Mouse (Mus musculus): ENCODE results near the gene Npnt.

The Npnt gene

GRCm38 (mm10) chr3:132949791-132950528, at the start of gene Npnt:
Npnt (minus strand) TSS chr3:132950291.
- no peak for DNase-seq (ENCODE audit: low read depth, low spot score)

- no peak for DNase-seq (ENCODE audit: low read depth, low spot score)
These were observed 46.2 kb upstream of the Npnt start for GRCm38 (mm10) chr3:132996299-132996698.

- DNase-seq (ENCODE audit: low read depth, low spot score) = no peak
These were observed 45.8 kb upstream of the Npnt start for GRCm38 (mm10) chr3:132995904-132996267.

GRCm38 (mm10) chr3:132995172-132995903, 45.2 kb upstream of the Npnt start:
- no peak for DNase-seq (ENCODE audit: low read depth, low spot score)

- no peak for DNase-seq (ENCODE audit: low read depth, low spot score)
These were observed 36.1 kb upstream of the Npnt start for GRCm38 (mm10) chr3:132986188-132986587.

- no peak for DNase-seq (ENCODE audit: low read depth, low spot score)
These were observed 33.9 kb upstream of the Npnt start for GRCm38 (mm10) chr3:132983845-132984485.

- DNase-seq (ENCODE audit: low read depth, low spot score) = no peak
These were observed 31.9 kb upstream of the Npnt start for GRCm38 (mm10) chr3:132981968-132982367.

GRCm38 (mm10) chr3:132979781-132980461, 29.8 kb upstream of the Npnt start:
- DNase-seq (ENCODE audit: low read depth, low spot score) = no peak

GRCm38 (mm10) chr3:132966255-132966654, 16.2 kb upstream of the Npnt start:
- DNase-seq (ENCODE audit: low read depth, low spot score) = no peak

- DNase-seq (ENCODE audit: low read depth, low spot score) = no peak
These were observed 14.8 kb upstream of the Npnt start for GRCm38 (mm10) chr3:132964715-132965507.

- DNase-seq (ENCODE audit: low read depth, low spot score) = no peak
These were observed 12.7 kb upstream of the Npnt start for GRCm38 (mm10) chr3:132962631-132963361.

- no peak for DNase-seq (ENCODE audit: low read depth, low spot score)
These were observed 414 bp upstream of the Npnt start for GRCm38 (mm10) chr3:132950529-132950880.

- DNase-seq (ENCODE audit: low read depth, low spot score) = no peak
These were observed 706 bp downstream of the Npnt start for GRCm38 (mm10) chr3:132949380-132949790.

- no peak for DNase-seq (ENCODE audit: low read depth, low spot score)
These were observed 1.7 kb downstream of the Npnt start for GRCm38 (mm10) chr3:132948298-132948795.

- no peak for DNase-seq (ENCODE audit: low read depth, low spot score)
These were observed 4.0 kb downstream of the Npnt start for GRCm38 (mm10) chr3:132946086-132946485.

GRCm38 (mm10) chr3:132945669-132946068, 4.4 kb downstream of the Npnt start:
- DNase-seq (ENCODE audit: low read depth, low spot score) = no peak

GRCm38 (mm10) chr3:132944609-132945008, 5.5 kb downstream of the Npnt start:
- no peak for DNase-seq (ENCODE audit: low read depth, low spot score)

- DNase-seq (ENCODE audit: low read depth, low spot score) = no peak
These were observed 5.9 kb downstream of the Npnt start for GRCm38 (mm10) chr3:132944193-132944592.

- no peak for DNase-seq (ENCODE audit: low read depth, low spot score)
These were observed 7.3 kb downstream of the Npnt start for GRCm38 (mm10) chr3:132942778-132943177.
